Mouse (Mus musculus) embryonic facial prominence, embryonic 10.5 days (tissue): Measurements from ENCODE around the gene Mpg. TPM values are rescaled to one million over a fixed set of nuclear protein-coding genes. Genes with fewer than 3 reads are reported as not detected.

Experiments used
- DNase-seq: peaks from one replicate; pipeline ENCODE4 v3.0.0-alpha.2; 2017; ENCODE audit warnings: low spot score
- H3K27ac ChIP-seq: fragments of 300-500 bp; sonication (generic); replicated peaks from 2 replicates; pipeline ENCODE4 v1.5.1; 2016; ENCODE audit warnings: mild to moderate bottlenecking
- H3K27me3 ChIP-seq: fragments of 300-500 bp; sonication (generic); replicated peaks from 2 replicates; pipeline ENCODE4 v1.6.1; 2016; ENCODE audit warnings: low read depth, mild to moderate bottlenecking; ENCODE audit not compliant: poor library complexity, severe bottlenecking
- H3K36me3 ChIP-seq: fragments of 300-500 bp; sonication (generic); replicated peaks from 2 replicates; pipeline ENCODE4 v1.6.1; 2016; ENCODE audit warnings: mild to moderate bottlenecking, moderate library complexity
- H3K4me1 ChIP-seq: fragments of 300-500 bp; sonication (generic); 2 replicates; pipeline ENCODE4 v1.6.1; 2016
- H3K4me3 ChIP-seq: fragments of 300-500 bp; sonication (generic); 2 replicates; pipeline ENCODE4 v1.5.1; 2016; ENCODE audit warnings: mild to moderate bottlenecking, moderate library complexity
- H3K9me3 ChIP-seq: fragments of 300-500 bp; sonication (generic); 2 replicates; pipeline ENCODE4 v1.6.1; 2016; ENCODE audit warnings: mild to moderate bottlenecking
- WGBS: fragments of 180-500 bp; shearing (Covaris S2); methylation state at CpG from one replicate; pipeline ENCODE4 v1.1.7; 2016; 5-methylcytosine and 5-hydroxymethylcytosine counted together
- polyA plus RNA-seq: library from polyadenylated mRNA; unstranded; fragments of >200 nt; fragmentation: Nextera tagmentation; extraction: Ambion mirVana; gene quantifications from 2 replicates; pipeline ENCODE4 v1.2.1, GENCODE M21; 2016

Mpg gene
- polyA plus RNA-seq, 1 experiment from 2014 or later = 33.2 TPM

- H3K9me3 ChIP-seq = no peaks in the 10 kb centered on the region
- no peaks in the 10 kb centered on the region for H3K4me1 ChIP-seq
- no peak overlapping the region for H3K4me3 ChIP-seq
- DNase-seq = no peak
- 98% methylated on average over 1 of the region's 1 CpGs for WGBS
- peaks cover 74% of the 10 kb centered on the region for H3K36me3 ChIP-seq
- H3K27ac ChIP-seq = no peak overlapping the region
- H3K27me3 ChIP-seq = no peaks in the 10 kb centered on the region
Observed at GRCm38 (mm10) chr11:32256146-32256545, 29.8 kb downstream of the Mpg start.

GRCm38 (mm10) chr11:32256566-32256965, 30.3 kb downstream of the Mpg start:
- no peaks in the 10 kb centered on the region for H3K27me3 ChIP-seq
- H3K27ac ChIP-seq = 0 out of 2 replicates have a peak overlapping the region, but pooled peaks have one; percentile 14
- 85% methylated on average over 3 of the region's 3 CpGs for WGBS
- H3K9me3 ChIP-seq = no peaks in the 10 kb centered on the region
- H3K36me3 ChIP-seq = peaks cover 73% of the 10 kb centered on the region
- H3K4me1 ChIP-seq = no peaks in the 10 kb centered on the region
- H3K4me3 ChIP-seq = no peak overlapping the region
- DNase-seq = no peak

- Histone ChIP-seq H3K4me3 (no peak overlapping the region), H3K36me3 (peaks cover 44% of the 10 kb centered on the region), H3K9me3 (no peaks in the 10 kb centered on the region), H3K4me1 (peaks cover 21% of the 10 kb centered on the region), H3K27ac (0 out of 2 replicates have a peak overlapping the region, but pooled peaks have one; percentile 40), H3K27me3 (no peaks in the 10 kb centered on the region)
- DNase-seq = no peak
- 80% methylated on average over 10 of the region's 10 CpGs for WGBS
Observed at GRCm38 (mm10) chr11:32262674-32263415, 36.5 kb downstream of the Mpg start.

- no peak for DNase-seq
- Histone ChIP-seq H3K4me1 (peaks cover 27% of the 10 kb centered on the region), H3K27me3 (0 out of 2 replicates have a peak, but pooled peaks cover 4% of the 10 kb centered on the region), H3K36me3 (peaks cover 27% of the 10 kb centered on the region), H3K27ac (no peak overlapping the region), H3K4me3 (no peak overlapping the region), H3K9me3 (no peaks in the 10 kb centered on the region)
- 91% methylated on average over 3 of the region's 3 CpGs for WGBS
Observed at GRCm38 (mm10) chr11:32265117-32265738, 38.9 kb downstream of the Mpg start.

- no peaks in the 10 kb centered on the region for H3K9me3 ChIP-seq
- H3K27me3 ChIP-seq = 0 out of 2 replicates have a peak, but pooled peaks cover 4% of the 10 kb centered on the region
- whole genome bisulfite sequencing = 92% methylated on average over 6 of the region's 6 CpGs
- peaks cover 17% of the 10 kb centered on the region for H3K36me3 ChIP-seq
- peaks cover 27% of the 10 kb centered on the region for H3K4me1 ChIP-seq
- H3K27ac ChIP-seq = no peak overlapping the region
- H3K4me3 ChIP-seq = no peak overlapping the region
- DNase-seq = no peak
Observed at GRCm38 (mm10) chr11:32266194-32266593, 39.9 kb downstream of the Mpg start.

GRCm38 (mm10) chr11:32266776-32267175, 40.5 kb downstream of the Mpg start:
- H3K4me1 ChIP-seq = peaks cover 27% of the 10 kb centered on the region
- H3K27me3 ChIP-seq = 0 out of 2 replicates have a peak, but pooled peaks cover 4% of the 10 kb centered on the region
- DNase-seq = no peak
- 39% methylated on average over 6 of the region's 6 CpGs for WGBS
- H3K27ac ChIP-seq = peak overlapping the region; percentile 94
- H3K36me3 ChIP-seq = peaks cover 12% of the 10 kb centered on the region
- H3K4me3 ChIP-seq = peak overlapping the region; percentile 77
- no peaks in the 10 kb centered on the region for H3K9me3 ChIP-seq

- Histone ChIP-seq H3K27ac (peak within 1 kb of the TSS; percentile 94), H3K27me3 (0 out of 2 replicates have a peak, but pooled peaks cover 4% of the 10 kb centered on the region), H3K9me3 (no peaks in the 10 kb centered on the region), H3K4me1 (peaks cover 27% of the 10 kb centered on the region), H3K4me3 (peak within 1 kb of the TSS; percentile 77), H3K36me3 (peaks cover 6% of the 10 kb centered on the region)
- under 1% methylated on average over 54 of the region's 54 CpGs for WGBS
- peak; percentile 96 for DNase-seq
Observed at GRCm38 (mm10) chr11:32267188-32267884, 41.0 kb downstream of the Mpg start, which contains the start of gene Nprl3. Gene Nprl3, minus strand, starts transcription at chr11:32267707.

GRCm38 (mm10) chr11:32267964-32268363, 41.7 kb downstream of the Mpg start:
- Histone ChIP-seq H3K36me3 (0 out of 2 replicates have a peak, but pooled peaks cover under 1% of the 10 kb centered on the region), H3K27ac (peak overlapping the region; percentile 94), H3K4me3 (peak overlapping the region; percentile 77), H3K9me3 (no peaks in the 10 kb centered on the region), H3K27me3 (0 out of 2 replicates have a peak, but pooled peaks cover 4% of the 10 kb centered on the region), H3K4me1 (peaks cover 21% of the 10 kb centered on the region)
- peak; percentile 18 for DNase-seq
- 20% methylated on average over 5 of the region's 5 CpGs for WGBS

- no peak overlapping the region for H3K4me3 ChIP-seq
- no peak for DNase-seq
- 0 out of 2 replicates have a peak, but pooled peaks cover 4% of the 10 kb centered on the region for H3K27me3 ChIP-seq
- peaks cover 19% of the 10 kb centered on the region for H3K4me1 ChIP-seq
- no peaks in the 10 kb centered on the region for H3K9me3 ChIP-seq
- WGBS = 83% methylated on average over 5 of the region's 5 CpGs
- H3K36me3 ChIP-seq = no peaks in the 10 kb centered on the region
- H3K27ac ChIP-seq = no peak overlapping the region
Observed at GRCm38 (mm10) chr11:32268952-32269351, 42.6 kb downstream of the Mpg start.

GRCm38 (mm10) chr11:32271178-32271577, 44.9 kb downstream of the Mpg start:
- Histone ChIP-seq H3K4me3 (no peak overlapping the region), H3K36me3 (no peaks in the 10 kb centered on the region), H3K9me3 (no peaks in the 10 kb centered on the region), H3K27me3 (peaks cover 7% of the 10 kb centered on the region), H3K27ac (no peak overlapping the region), H3K4me1 (peaks cover 15% of the 10 kb centered on the region)
- WGBS = 50% methylated on average over 4 of the region's 4 CpGs
- DNase-seq = no peak

- WGBS = 71% methylated on average over 3 of the region's 3 CpGs
Observed at GRCm38 (mm10) chr11:32276347-32276746, 50.0 kb downstream of the Mpg start, which contains the start of gene Hba-x. Gene Hba-x, plus strand, starts transcription at chr11:32276400.

GRCm38 (mm10) chr11:32277736-32278457, 51.6 kb downstream of the Mpg start:
- H3K4me1 ChIP-seq = no peaks in the 10 kb centered on the region
- no peaks in the 10 kb centered on the region for H3K9me3 ChIP-seq
- no peaks in the 10 kb centered on the region for H3K36me3 ChIP-seq
- H3K27me3 ChIP-seq = peaks cover 48% of the 10 kb centered on the region
- H3K27ac ChIP-seq = no peak overlapping the region
- H3K4me3 ChIP-seq = no peak overlapping the region
- WGBS = 68% methylated on average over 21 of the region's 21 CpGs
- no peak for DNase-seq

More at GRCm38 (mm10) chr11:32276347-32276746, 50.0 kb downstream of the Mpg start, which contains the start of gene Hba-x:
- no peak within 1 kb of the TSS for H3K4me3 ChIP-seq
- no peaks in the 10 kb centered on the region for H3K36me3 ChIP-seq
- H3K4me1 ChIP-seq = no peaks in the 10 kb centered on the region
- no peak for DNase-seq
- peaks cover 41% of the 10 kb centered on the region for H3K27me3 ChIP-seq
- H3K9me3 ChIP-seq = no peaks in the 10 kb centered on the region
- no peak within 1 kb of the TSS; the same call in 1 of the 2 replicates for H3K27ac ChIP-seq
